Mouse (Mus musculus) embryonic facial prominence, embryonic 10.5 days (tissue): ENCODE data around the gene Olfr974. TPM values are rescaled to one million over a fixed set of nuclear protein-coding genes. Genes with fewer than 3 reads are reported as not detected.

Experiments used
- polyA plus RNA-seq: library from polyadenylated mRNA; unstranded; fragments of >200 nt; fragmentation: Nextera tagmentation; extraction: Ambion mirVana; gene quantifications from 2 replicates; pipeline ENCODE4 v1.2.1, GENCODE M21; 2016

Gene Olfr974
- polyA plus RNA-seq, 1 experiment from 2014 or later, result not detected

Other genes starting within 250 kb of the Olfr974 start
- 0.05 TPM in 1 of 2 replicates, not detected in the other for gene Olfr149, start 230.4 kb upstream of the Olfr974 start, polyA plus RNA-seq
- gene Olfr965, start 226.1 kb upstream of the Olfr974 start, polyA plus RNA-seq, result not detected in 2 replicates
- not detected in 2 replicates for gene Olfr150, start 206.5 kb upstream of the Olfr974 start, polyA plus RNA-seq
- not detected in 2 replicates for gene Olfr967, start 191.3 kb upstream of the Olfr974 start, polyA plus RNA-seq
- gene Olfr968, start 154.2 kb upstream of the Olfr974 start, polyA plus RNA-seq, result not detected in 2 replicates
- gene Olfr969, start 146.6 kb upstream of the Olfr974 start, polyA plus RNA-seq, result not detected in 2 replicates
- gene Olfr970, start 128.6 kb upstream of the Olfr974 start, polyA plus RNA-seq, result not detected in 2 replicates
- not detected in 2 replicates for gene Olfr971, start 100.6 kb upstream of the Olfr974 start, polyA plus RNA-seq
- gene Olfr972, start 71.1 kb upstream of the Olfr974 start, polyA plus RNA-seq, result not detected in 2 replicates
- not detected in 2 replicates for gene Olfr229, start 30.2 kb upstream of the Olfr974 start, polyA plus RNA-seq
- 0.05 TPM in 1 of 2 replicates, not detected in the other for gene Olfr975, start 14.5 kb downstream of the Olfr974 start, polyA plus RNA-seq
- gene Olfr976, start 23.6 kb downstream of the Olfr974 start, polyA plus RNA-seq, result not detected in 2 replicates
- gene Olfr978, start 54.6 kb downstream of the Olfr974 start, polyA plus RNA-seq, result not detected in 2 replicates
- gene Olfr979, start 66.0 kb downstream of the Olfr974 start, polyA plus RNA-seq, result not detected in 2 replicates
- gene Olfr980, start 72.1 kb downstream of the Olfr974 start, polyA plus RNA-seq, result not detected in 2 replicates
- not detected in 2 replicates for gene Olfr981, start 84.0 kb downstream of the Olfr974 start, polyA plus RNA-seq
- not detected in 2 replicates for gene Olfr982, start 136.3 kb downstream of the Olfr974 start, polyA plus RNA-seq
- gene Olfr983, start 156.1 kb downstream of the Olfr974 start, polyA plus RNA-seq, result not detected in 2 replicates
- gene Olfr984, start 176.7 kb downstream of the Olfr974 start, polyA plus RNA-seq, result not detected in 2 replicates
- not detected in 2 replicates for gene Olfr985, start 192.7 kb downstream of the Olfr974 start, polyA plus RNA-seq
- gene Tmem225, start 210.6 kb downstream of the Olfr974 start, polyA plus RNA-seq, result not detected in 2 replicates
- gene Olfr986, start 243.4 kb downstream of the Olfr974 start, polyA plus RNA-seq, result not detected in 2 replicates